Mouse (Mus musculus): ENCODE data around the gene Jchain. TPM values are rescaled to one million over a fixed set of nuclear protein-coding genes. Genes with fewer than 3 reads are reported as not detected.
"Not testable (repeated sequence)": the region's sequence is repeated elsewhere in the genome, so short reads cannot be mapped to it uniquely, and the experiment has no call there.

Gene Jchain
- polyA plus RNA-seq, 1 experiment from 2014 or later, result not detected

DNA sequence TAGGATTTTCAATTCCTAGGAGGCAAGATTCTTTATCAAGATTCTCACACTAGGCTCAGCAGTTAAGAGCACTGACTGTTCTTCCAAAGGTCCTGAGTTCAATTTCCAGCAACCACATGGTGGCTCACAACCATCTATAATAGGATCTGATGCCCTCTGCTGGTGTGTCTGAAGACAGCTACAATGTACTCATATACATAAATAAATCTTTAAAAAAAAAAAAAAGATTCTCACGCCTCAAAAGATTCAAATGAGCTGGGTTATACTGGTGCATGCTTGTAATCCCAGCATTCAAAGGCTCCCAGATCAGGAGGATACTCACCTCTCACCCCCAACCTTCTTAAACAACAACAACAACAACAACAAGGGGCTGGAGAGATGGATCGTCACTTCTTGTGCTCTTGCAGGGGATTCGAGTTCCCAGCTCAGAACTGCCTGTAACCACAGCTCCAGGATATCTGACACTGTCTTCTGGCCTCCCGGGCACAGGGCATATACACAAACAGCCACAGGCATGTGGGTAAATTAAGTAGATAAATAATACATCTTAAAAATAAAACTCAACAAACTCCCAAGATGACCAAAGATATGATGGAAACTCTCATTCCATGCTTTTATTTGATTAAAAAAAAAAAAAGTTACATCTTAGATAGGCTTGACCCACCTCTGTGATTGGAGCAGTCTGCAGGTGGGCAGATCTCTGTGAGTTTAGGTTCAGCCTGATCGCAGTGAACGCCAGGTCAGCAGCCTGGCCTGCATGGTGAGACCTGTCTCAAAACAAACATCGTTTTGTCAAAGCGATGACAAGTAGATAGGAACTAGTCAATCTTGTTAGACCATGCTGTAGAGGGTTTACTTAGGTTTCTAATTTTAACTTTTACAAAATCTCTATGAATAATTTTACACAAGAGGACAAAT is 35.4 kb upstream of the Jchain start:
- 61% methylated on average over 8 of the region's 8 CpGs for WGBS (ENCODE audit: insufficient replicate concordance)

DNA sequence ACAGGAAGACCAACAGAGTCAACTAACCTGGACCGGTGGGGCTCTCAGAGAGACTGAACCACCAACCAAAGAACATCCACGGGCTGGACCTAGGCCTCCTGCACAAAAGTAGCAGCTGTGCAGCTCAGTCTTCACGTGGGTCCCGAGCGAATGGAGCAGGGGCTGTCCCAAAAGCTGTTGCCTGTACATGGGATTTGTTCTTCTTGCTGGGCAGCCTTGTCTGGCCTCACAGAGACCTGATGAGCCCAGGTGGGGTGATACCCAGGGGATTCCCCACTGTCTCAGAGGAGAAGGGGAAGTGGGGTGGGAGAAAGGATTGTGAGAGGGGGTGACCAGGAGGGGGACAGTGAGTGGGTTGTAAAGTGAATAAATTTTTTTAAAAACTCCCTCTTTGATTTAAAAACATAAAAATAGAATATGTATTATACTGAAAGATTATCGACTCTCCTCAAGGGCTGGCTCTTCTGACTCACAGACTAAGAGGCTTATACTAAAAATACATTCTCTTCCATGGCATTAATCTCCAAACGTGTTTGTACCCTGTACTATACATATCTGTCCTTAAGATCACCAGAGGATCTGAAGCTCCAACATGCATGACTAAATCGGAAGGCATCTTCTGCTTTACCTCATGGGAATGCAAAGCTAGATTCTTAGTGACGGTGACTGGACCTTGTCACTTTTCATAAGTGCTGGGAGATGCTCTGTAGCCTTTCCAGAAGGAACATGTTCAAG is 33.6 kb upstream of the Jchain start:
- no peaks in the 10 kb centered on the region for H3K27me3 ChIP-seq (ENCODE audit: control insufficient read depth, insufficient read depth, low read length)
- no peak overlapping the region for H3K4me2 ChIP-seq
- H3K9ac ChIP-seq (ENCODE audit: low read depth, low read length), result no peak overlapping the region
- H3K36me3 ChIP-seq (ENCODE audit: control insufficient read depth, insufficient read depth, low read length), result no peaks in the 10 kb centered on the region
- H3K4me1 ChIP-seq (ENCODE audit: control insufficient read depth, insufficient read depth, low read length), result peaks cover under 1% of the 10 kb centered on the region; the same call in 1 of the 2 replicates
- no peak for ATAC-seq (replicated peaks; ENCODE audit: insufficient number of reproducible peaks, low FRiP score, low TSS enrichment)
- no peak overlapping the region for H3K4me3 ChIP-seq (ENCODE audit: low read depth, low read length)
- no peak overlapping the region for H3K27ac ChIP-seq (ENCODE audit: low read depth, low read length)
- H3K9me3 ChIP-seq (replicated peaks; ENCODE audit: control insufficient read depth, low read length), result no peaks in the 10 kb centered on the region
- 69% methylated on average over 9 of the region's 9 CpGs for WGBS (ENCODE audit: insufficient replicate concordance)

More for the DNA sequence above, 35.4 kb upstream of the Jchain start:
- H3K27me3 ChIP-seq (ENCODE audit: control insufficient read depth, insufficient read depth, low read length), result no peaks in the 10 kb centered on the region
- no peak overlapping the region for H3K4me3 ChIP-seq (ENCODE audit: low read depth, low read length)
- no peaks in the 10 kb centered on the region for H3K36me3 ChIP-seq (ENCODE audit: control insufficient read depth, insufficient read depth, low read length)
- H3K27ac ChIP-seq (ENCODE audit: low read depth, low read length), result no peak overlapping the region
- H3K4me1 ChIP-seq (ENCODE audit: control insufficient read depth, insufficient read depth, low read length), result peaks cover 4% of the 10 kb centered on the region; the same call in 1 of the 2 replicates
- H3K4me2 ChIP-seq, result no peak overlapping the region; the same call in 1 of the 2 replicates
- no peaks in the 10 kb centered on the region for H3K9me3 ChIP-seq (replicated peaks; ENCODE audit: control insufficient read depth, low read length)
- H3K9ac ChIP-seq (ENCODE audit: low read depth, low read length), result no peak overlapping the region
- ATAC-seq (replicated peaks; ENCODE audit: insufficient number of reproducible peaks, low FRiP score, low TSS enrichment), result no peak

DNA sequence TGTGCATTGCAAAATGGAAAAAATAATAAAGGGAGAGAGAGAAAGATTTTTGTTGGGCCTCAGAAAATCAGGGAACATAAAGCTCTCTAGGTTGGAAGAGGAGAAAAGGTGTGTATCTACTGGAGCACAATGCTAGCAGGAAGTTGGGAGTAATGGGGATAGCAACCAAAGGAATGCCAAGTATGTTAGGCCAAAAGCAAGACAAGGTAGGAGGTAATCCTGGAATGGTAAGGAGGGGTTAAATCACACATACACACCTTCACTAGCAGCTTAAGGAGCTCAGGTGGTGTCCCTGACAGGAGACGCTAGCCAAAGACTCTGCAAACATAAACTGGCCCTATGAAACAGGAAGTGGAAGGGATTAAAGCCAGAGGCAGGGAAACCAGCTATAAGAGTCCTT is 31.3 kb upstream of the Jchain start:
- Histone ChIP-seq H3K9ac (ENCODE audit: low read depth, low read length) (no peak overlapping the region), H3K9me3 (replicated peaks; ENCODE audit: control insufficient read depth, low read length) (no peaks in the 10 kb centered on the region), H3K36me3 (ENCODE audit: control insufficient read depth, insufficient read depth, low read length) (no peaks in the 10 kb centered on the region), H3K4me2 (no peak overlapping the region), H3K27me3 (ENCODE audit: control insufficient read depth, insufficient read depth, low read length) (no peaks in the 10 kb centered on the region), H3K27ac (ENCODE audit: low read depth, low read length) (no peak overlapping the region), H3K4me1 (ENCODE audit: control insufficient read depth, insufficient read depth, low read length) (peaks cover 9% of the 10 kb centered on the region), H3K4me3 (ENCODE audit: low read depth, low read length) (no peak overlapping the region)
- 14% methylated on average over 1 of the region's 1 CpGs for WGBS (ENCODE audit: insufficient replicate concordance)
- no peak for ATAC-seq (replicated peaks; ENCODE audit: insufficient number of reproducible peaks, low FRiP score, low TSS enrichment)

DNA sequence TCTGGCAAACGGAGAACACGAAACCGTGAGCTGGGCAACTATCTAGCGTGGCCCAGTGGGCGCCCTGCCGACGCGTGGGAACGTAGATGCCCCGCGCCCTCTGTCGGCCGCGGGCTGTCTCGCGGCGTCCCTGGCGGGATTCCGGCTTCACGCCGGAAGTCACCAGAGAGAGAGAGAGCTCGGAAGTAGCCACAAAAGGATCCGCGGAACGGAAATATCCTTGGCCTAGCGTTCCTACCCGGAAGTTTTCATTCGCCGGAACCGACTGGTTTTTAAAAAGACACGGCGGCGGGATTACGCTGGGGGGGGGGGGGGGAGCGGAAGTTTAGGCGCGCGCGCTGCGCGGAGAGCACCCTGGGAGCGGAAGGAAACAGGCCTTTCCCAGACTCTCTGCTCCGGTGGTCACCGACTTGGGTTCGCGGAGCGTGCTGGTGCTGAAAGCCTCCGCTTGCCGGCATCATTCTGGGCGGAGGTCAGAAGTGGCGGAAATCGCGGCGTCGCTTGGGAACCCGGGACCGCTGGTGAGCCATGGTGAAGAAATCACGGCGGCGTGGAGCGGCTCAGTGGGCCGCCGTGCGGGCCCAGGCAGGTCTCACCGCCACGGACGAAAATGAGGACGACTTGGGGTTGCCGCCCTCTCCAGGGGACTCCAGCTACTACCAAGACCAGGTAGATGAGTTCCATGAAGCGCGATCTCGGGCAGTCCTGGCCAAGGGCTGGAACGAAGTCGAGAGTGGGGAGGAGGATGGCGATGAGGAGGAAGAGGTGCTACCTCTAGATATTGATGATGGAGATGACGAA is 26.6 kb upstream of the Jchain start, which contains the start of gene Utp3:
Utp3 (plus strand) TSS at position 377 of the 801 bp plus-strand sequence.
- Histone ChIP-seq H3K27ac (ENCODE audit: low read depth, low read length) (peak within 1 kb of the TSS; percentile 93), H3K4me3 (ENCODE audit: low read depth, low read length) (peak within 1 kb of the TSS; percentile 89), H3K4me1 (ENCODE audit: control insufficient read depth, insufficient read depth, low read length) (peaks cover 9% of the 10 kb centered on the region), H3K27me3 (ENCODE audit: control insufficient read depth, insufficient read depth, low read length) (no peaks in the 10 kb centered on the region), H3K9ac (ENCODE audit: low read depth, low read length) (peak within 1 kb of the TSS; percentile 96), H3K9me3 (replicated peaks; ENCODE audit: control insufficient read depth, low read length) (no peaks in the 10 kb centered on the region), H3K36me3 (ENCODE audit: control insufficient read depth, insufficient read depth, low read length) (no peaks in the 10 kb centered on the region), H3K4me2 (peak within 1 kb of the TSS; percentile 96)
- WGBS (ENCODE audit: insufficient replicate concordance), result under 1% methylated on average over 75 of the region's 76 CpGs
- ATAC-seq (replicated peaks; ENCODE audit: insufficient number of reproducible peaks, low FRiP score, low TSS enrichment), result peak; percentile 94

DNA sequence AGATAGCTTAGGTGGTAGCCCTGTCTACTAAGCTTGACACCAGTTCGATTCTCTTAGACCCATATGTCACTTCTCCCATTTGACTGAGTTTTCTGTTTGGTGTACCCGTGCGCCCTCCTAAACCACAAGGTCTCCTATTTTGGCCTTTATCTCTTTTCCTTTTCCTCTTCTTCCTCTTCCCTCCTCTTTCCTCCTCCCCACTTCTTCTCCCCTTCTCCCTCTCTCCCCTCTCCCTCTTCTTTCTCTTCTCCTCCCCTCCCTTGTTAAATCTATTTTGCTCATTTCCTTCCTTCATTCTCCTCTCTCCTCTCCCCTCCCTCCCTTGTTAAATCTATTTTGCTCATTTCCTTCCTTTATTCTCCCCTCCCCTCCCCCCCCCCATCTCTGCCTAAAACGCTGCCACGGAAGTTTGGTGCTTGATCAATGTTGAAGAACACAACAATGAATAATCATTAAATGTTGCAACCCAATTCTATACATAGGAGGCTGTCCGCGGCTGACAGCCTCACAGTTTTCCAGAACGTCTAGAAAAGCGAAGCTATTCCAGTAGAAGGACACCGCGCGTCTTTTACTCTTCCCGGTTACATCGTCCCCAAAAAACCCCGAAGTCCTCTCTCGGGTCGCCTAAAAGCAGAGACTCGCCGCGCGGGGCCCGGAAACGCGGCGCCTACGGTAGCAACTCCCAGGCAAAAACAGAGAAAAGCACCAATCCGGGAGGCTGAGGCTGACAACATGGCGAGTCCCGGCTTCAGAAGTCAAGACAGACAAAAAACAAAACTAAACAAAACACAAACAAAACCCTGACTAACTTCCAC is 25.8 kb upstream of the Jchain start:
- Histone ChIP-seq H3K4me3 (ENCODE audit: low read depth, low read length) (peak overlapping the region; percentile 89), H3K36me3 (ENCODE audit: control insufficient read depth, insufficient read depth, low read length) (no peaks in the 10 kb centered on the region), H3K27ac (ENCODE audit: low read depth, low read length) (peak overlapping the region; percentile 93), H3K9me3 (replicated peaks; ENCODE audit: control insufficient read depth, low read length) (no peaks in the 10 kb centered on the region), H3K4me1 (ENCODE audit: control insufficient read depth, insufficient read depth, low read length) (peaks cover 9% of the 10 kb centered on the region), H3K4me2 (peak overlapping the region; percentile 79), H3K9ac (ENCODE audit: low read depth, low read length) (peak overlapping the region; percentile 91), H3K27me3 (ENCODE audit: control insufficient read depth, insufficient read depth, low read length) (no peaks in the 10 kb centered on the region)
- WGBS (ENCODE audit: insufficient replicate concordance), result 9% methylated on average over 29 of the region's 29 CpGs
- peak; percentile 57 for ATAC-seq (replicated peaks; ENCODE audit: insufficient number of reproducible peaks, low FRiP score, low TSS enrichment)

DNA sequence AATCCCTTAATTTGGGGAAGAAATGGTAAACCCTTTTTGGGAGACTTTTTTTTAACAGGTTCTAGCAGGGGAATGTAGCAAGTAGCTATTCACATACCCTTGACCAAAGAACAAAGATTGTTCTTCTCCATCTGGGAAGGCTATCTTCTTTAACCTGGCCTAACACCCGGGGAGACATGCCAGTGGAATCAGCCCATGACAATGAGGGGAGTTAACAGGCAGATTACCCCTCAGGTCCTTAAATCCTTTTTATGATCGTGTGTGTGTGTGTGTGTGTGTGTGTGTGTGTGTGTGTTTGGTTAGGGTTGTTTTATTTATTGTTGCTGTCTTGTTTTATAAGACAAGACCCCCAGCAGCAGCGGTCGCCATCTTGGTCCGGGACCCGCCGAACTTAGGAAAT is 17.8 kb upstream of the Jchain start:
- Histone ChIP-seq H3K9me3 (replicated peaks; ENCODE audit: control insufficient read depth, low read length) (no peaks in the 10 kb centered on the region), H3K9ac (ENCODE audit: low read depth, low read length) (no peak overlapping the region), H3K4me3 (ENCODE audit: low read depth, low read length) (no peak overlapping the region), H3K27ac (ENCODE audit: low read depth, low read length) (no peak overlapping the region), H3K36me3 (ENCODE audit: control insufficient read depth, insufficient read depth, low read length) (no peaks in the 10 kb centered on the region), H3K27me3 (ENCODE audit: control insufficient read depth, insufficient read depth, low read length) (no peaks in the 10 kb centered on the region), H3K4me1 (ENCODE audit: control insufficient read depth, insufficient read depth, low read length) (no peaks in the 10 kb centered on the region), H3K4me2 (no peak overlapping the region)
- WGBS (ENCODE audit: insufficient replicate concordance), result 83% methylated on average over 7 of the region's 7 CpGs
- ATAC-seq (replicated peaks; ENCODE audit: insufficient number of reproducible peaks, low FRiP score, low TSS enrichment), result no peak

DNA sequence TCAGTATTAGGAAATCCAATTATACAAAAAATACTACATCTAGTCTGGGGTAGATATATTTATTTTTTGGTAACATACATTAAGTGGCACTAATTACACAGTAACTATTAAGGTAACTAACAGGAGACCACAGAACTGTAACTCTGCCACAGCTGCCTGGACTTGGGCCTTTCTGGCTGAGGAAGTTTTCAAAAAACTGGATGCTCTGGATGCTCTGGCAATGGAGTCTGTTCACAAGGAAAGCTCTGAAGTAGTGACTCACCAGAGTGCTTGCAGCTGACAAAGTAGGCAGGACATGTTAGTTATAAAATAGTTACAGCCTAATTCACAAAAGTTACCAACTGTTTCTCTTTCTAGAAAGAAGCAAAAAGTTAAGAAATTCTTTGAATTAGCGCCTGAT is 16.7 kb upstream of the Jchain start:
- H3K9me3 ChIP-seq (replicated peaks; ENCODE audit: control insufficient read depth, low read length); H3K4me3 ChIP-seq (ENCODE audit: low read depth, low read length); H3K4me1 ChIP-seq (ENCODE audit: control insufficient read depth, insufficient read depth, low read length); H3K27ac ChIP-seq (ENCODE audit: low read depth, low read length); ATAC-seq (replicated peaks; ENCODE audit: insufficient number of reproducible peaks, low FRiP score, low TSS enrichment); H3K36me3 ChIP-seq (ENCODE audit: control insufficient read depth, insufficient read depth, low read length); H3K4me2 ChIP-seq; H3K27me3 ChIP-seq (ENCODE audit: control insufficient read depth, insufficient read depth, low read length); H3K9ac ChIP-seq (ENCODE audit: low read depth, low read length): not testable (repeated sequence)
- 83% methylated on average over 1 of the region's 1 CpGs for whole genome bisulfite sequencing (ENCODE audit: insufficient replicate concordance)
